Mouse (Mus musculus) 3134 (cell line): ENCODE measurements around the gene Klhl40.

ENCODE experiments used
- DNase-seq: peaks from one replicate; pipeline ENCODE4 v3.0.0-alpha.2; 2011; ENCODE audit warnings: low spot score; ENCODE audit not compliant: insufficient read length; ENCODE audit errors: extremely low read depth

Gene Klhl40

DNA sequence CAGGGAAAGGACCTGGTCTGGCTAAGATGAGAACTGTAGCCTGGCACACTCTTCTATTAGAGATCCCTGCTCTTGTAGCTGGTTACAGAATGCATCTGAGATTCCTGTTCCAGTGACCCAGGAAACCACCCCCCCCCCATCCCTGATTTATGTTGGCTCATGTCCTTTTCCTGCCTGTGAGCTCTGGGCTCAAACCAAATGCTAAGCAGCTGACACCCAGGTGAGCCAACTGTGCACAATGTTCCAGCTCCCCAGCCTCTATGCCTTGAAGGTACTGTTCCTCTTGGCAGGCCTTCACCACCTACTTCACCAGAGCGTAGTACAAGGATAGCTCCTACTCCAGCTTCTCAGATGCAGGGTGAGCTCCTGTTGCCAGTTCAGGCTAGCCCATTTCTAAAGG, 45.6 kb downstream of the Klhl40 start:
- no peak for DNase-seq

DNA sequence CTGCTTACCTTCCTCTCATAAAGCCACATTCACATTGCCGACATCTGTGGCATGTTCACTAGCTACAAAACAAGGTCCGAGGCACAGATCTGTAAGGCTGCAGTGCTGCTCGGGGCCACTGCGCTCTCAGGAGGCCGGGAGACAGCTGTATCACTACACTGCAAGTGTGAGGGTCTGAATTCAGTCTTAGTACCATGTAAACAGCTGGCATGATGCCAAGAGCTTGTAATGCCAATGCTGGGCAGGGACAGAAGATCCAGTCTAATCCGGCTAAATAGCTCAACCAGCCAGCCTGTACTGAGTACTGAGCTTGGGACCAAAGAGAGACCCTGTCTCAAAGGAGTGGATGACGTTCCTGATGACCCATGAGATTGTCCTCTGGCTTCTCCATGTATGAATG, 46.6 kb downstream of the Klhl40 start:
- DNase-seq = no peak

DNA sequence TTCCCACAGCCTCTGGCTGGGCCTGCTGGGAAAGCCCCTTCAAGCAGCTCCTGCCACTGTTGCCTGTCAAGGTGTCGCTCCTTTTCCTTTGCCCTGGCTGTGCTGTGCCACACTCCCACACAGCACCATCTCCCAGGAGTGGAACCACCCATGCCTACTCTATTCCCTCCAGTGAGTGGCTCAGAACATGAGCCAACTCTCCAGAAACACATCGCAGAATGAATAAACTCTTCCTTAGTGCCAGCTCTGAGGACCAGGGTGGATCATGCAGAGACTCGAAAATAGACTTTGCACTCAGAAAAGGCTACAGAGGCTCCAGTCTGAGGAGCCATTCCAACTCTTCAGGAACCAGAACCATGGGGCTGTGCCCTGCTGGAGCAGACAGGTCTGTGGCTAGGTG, 48.9 kb downstream of the Klhl40 start:
- DNase-seq = no peak

DNA sequence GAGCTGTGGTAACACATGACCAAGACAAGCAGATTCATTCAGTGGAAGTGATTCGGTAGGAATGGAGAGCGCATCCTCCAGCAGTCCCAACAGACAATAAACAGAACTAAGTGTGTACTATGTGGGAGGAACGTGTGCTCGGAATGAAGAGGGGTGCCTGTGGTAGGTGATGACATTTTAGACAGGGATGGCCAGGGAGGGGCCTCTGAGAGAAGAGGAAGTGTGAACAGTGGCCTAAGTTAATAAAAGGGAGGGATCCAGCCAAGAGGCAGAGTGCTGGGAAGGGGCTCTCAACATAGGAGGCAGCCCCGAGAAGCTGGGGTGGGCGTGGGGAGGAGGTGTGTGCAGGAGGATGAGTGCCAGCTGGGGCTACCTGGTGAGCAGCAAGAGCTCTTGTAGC, 50.9 kb downstream of the Klhl40 start:
- DNase-seq = no peak

DNA sequence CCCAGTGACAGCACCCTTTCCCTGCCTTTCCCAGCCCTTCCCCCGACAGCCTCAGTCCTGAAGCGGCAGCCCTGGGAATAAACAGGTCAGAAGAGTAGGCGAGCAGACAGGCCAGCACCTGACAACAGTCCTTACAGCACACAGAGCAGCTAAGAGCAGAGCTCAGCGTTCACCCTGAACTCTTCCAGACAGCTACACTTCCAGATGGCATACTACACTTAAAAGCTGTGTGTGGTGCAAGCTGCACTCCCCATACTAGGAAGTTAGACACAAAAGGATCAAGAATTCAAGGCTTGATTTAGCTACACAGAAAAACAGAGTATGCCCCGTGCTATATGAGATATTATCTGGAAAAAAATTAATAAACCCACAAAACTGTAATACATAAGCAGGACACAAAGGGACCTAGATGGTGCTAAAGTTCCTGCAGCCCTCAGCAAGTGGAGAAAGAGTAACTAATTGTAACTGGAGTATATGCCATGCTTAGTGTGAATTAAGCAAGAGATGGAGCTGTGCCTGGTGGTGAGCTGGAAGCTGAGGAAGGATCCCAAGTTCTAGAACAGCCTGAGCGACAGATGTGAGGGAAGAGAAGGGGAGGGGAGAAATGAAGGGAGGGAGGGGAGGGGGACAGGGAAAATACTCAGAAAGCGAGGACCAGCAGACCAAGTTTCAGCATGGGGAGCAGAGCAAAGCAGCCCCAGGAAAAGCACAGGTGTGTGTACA, 52.0 kb downstream of the Klhl40 start:
- no peak for DNase-seq

DNA sequence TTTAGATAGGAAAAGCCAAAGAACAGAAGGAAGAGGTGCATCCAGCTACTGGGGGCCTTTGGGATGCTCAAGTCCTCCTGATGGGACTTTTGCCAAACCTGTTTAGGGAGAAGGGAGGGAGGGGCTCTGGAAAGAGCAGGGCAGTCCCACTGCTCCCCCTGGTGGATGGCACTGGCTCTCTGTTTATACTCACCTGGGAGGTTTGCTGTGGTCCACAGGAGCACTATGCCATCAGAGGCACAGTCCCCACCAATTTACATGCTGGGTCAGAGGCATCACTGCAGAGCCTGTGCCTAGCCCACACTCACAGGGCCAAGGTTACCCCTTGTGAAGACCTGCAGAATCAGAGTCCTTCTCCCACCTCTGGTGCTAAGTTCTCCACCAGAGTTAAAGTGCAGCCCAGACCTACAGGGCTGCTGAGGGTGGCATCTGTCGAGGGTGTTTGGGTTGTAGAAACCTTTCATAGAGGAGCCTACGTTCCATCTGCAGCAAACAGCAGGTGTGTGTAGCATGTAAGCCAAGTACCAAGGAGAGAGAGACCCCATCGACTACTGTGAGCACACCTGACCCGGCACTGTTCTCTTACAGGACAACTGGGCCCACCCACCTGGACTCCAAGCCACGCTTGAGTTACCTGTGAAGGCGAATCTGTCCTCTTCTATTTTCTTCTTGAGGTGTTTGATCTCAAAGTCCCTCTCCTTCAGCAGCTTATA, 53.0 kb downstream of the Klhl40 start:
- no peak for DNase-seq

DNA sequence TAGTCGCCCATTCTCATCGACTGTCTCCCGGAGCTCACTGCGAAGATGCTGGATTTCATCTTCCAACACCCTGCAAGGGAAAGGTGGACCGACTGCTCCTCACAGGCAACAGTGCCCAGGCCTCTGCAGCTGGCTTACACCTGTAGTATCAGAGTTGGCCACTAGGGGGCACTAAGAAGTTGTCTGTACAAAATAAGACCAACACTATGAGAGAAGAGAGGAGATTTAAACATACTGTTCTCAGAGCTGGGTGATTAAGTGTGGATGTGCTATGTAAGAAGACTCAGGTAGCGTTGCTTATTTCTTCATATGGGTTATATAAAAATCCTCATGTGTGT, 53.5 kb downstream of the Klhl40 start:
- DNase-seq = peak; percentile 40
